Mouse (Mus musculus) embryonic facial prominence, embryonic 13.5 days (tissue): ENCODE measurements at regions not wholly inside any gene's neighbourhood (a gene's known extent, or its start where the extent isn't known, plus 50 kb on each side); places are given as distances from the start of the nearest gene placed in this dataset.

Experiments used
- ATAC-seq: fragments of 200-750 bp; cut with Nextera tagmentation; 2 replicates; pipeline ENCODE4 v1.8.0; 2017; ENCODE audit warnings: low read depth; ENCODE audit not compliant: insufficient number of reproducible peaks, insufficient read depth, low FRiP score, low TSS enrichment
- H3K27ac ChIP-seq: fragments of 300-500 bp; sonication (generic); 2 replicates; pipeline ENCODE4 v1.5.1; 2015; ENCODE audit warnings: moderate library complexity, mild to moderate bottlenecking, inconsistent platforms
- H3K27me3 ChIP-seq: fragments of 300-500 bp; sonication (generic); 2 replicates; pipeline ENCODE4 v1.6.1; 2015; ENCODE audit warnings: mild to moderate bottlenecking, inconsistent platforms
- H3K36me3 ChIP-seq: fragments of 300-500 bp; sonication (generic); 2 replicates; pipeline ENCODE4 v1.6.1; 2015; ENCODE audit warnings: mild to moderate bottlenecking, inconsistent platforms
- H3K4me1 ChIP-seq: fragments of 300-500 bp; sonication (generic); 2 replicates; pipeline ENCODE4 v1.6.1; 2015; ENCODE audit warnings: inconsistent platforms
- H3K4me2 ChIP-seq: fragments of 300-500 bp; sonication (generic); 2 replicates; pipeline ENCODE4 v1.6.1; 2015; ENCODE audit warnings: moderate library complexity, mild to moderate bottlenecking, inconsistent platforms
- H3K4me3 ChIP-seq: fragments of 300-500 bp; sonication (generic); 2 replicates; pipeline ENCODE4 v1.5.1; 2015; ENCODE audit warnings: mild to moderate bottlenecking, inconsistent platforms
- H3K9ac ChIP-seq: fragments of 300-500 bp; sonication (generic); 2 replicates; pipeline ENCODE4 v1.6.1; 2015; ENCODE audit warnings: mild to moderate bottlenecking, inconsistent platforms
- H3K9me3 ChIP-seq: fragments of 300-500 bp; sonication (generic); 2 replicates; pipeline ENCODE4 v1.6.1; 2016; ENCODE audit warnings: inconsistent platforms
- WGBS: fragments of 180-500 bp; shearing (Covaris S2); methylation state at CpG from one replicate; pipeline ENCODE4 v1.1.7; 2015; ENCODE audit warnings: mixed read lengths; 5-methylcytosine and 5-hydroxymethylcytosine counted together

DNA sequence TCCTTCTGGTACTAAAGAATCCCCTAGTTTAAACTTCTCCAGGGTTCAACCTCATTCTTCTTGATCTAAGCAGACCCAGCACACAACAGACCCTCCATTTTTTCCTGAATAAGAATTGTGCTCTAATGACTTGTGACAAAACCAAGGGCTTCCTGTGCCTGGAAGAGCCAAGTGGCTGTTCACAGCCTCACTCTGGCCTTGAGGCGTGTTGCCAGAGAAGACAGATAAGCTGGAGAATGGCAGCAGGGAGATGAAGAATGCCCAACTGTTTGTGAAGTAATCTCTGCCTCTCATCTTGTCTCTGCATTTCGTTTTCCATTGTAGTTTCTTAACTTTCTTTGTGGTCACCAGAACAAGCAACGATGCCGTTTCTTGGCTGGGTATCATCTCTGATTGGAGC is 179.9 kb upstream of the Bmper start:
- no peaks in the 10 kb centered on the region for H3K9me3 ChIP-seq
- no peaks in the 10 kb centered on the region for H3K4me1 ChIP-seq
- H3K36me3 ChIP-seq = no peaks in the 10 kb centered on the region
- H3K27me3 ChIP-seq = peaks cover 24% of the 10 kb centered on the region
- H3K27ac ChIP-seq = no peak overlapping the region
- WGBS = 79% methylated on average over 4 of the region's 4 CpGs
- no peak overlapping the region for H3K4me3 ChIP-seq
- ATAC-seq = no peak
- H3K4me2 ChIP-seq = no peak overlapping the region
- H3K9ac ChIP-seq = no peak overlapping the region

DNA sequence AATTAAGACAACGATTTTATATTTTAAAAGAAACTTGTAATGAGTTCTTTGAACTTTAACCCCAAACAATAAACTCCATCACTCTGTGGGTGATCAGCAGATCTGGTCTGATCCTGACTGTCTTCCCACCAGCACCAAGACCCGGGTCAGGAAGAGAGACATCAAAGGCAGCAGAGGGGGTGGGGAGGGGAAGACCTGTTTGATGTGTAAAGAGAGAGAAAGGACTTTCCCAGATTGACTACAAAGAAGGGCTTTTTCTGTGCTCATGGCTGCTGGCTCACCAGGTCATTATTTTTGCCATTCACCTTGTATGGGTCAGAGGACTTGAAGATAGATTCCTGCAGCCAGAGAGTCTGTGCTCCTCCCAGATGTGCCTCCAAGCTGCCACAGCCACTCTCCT is 177.4 kb upstream of the Bmper start:
- Histone ChIP-seq H3K4me1 (0 out of 2 replicates have a peak, but pooled peaks cover 2% of the 10 kb centered on the region), H3K36me3 (no peaks in the 10 kb centered on the region), H3K27me3 (peaks cover 23% of the 10 kb centered on the region), H3K9me3 (no peaks in the 10 kb centered on the region), H3K27ac (no peak overlapping the region), H3K4me2 (no peak overlapping the region), H3K9ac (no peak overlapping the region), H3K4me3 (no peak overlapping the region)
- no peak for ATAC-seq
- 31% methylated on average over 2 of the region's 2 CpGs for WGBS

DNA sequence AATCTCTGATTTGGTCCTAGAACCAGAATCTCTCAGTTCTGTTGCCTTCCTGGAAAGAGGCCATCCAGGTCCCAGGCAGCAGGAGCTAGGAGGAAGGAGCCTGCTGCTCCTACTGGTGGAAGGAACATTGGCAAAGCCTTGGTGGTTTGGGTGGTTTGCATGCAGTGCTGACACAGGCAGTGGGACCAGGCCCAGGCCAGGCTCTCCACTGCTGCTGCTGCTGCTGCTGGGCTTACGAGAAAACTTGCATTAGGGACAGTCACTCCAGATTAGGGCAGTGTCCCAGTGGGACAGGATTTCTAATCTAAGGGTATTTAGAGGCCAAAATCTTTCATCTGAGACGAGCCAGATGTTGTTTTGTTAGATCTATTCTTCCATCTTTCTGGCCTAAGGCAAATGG is 172.1 kb upstream of the Bmper start:
- no peak for ATAC-seq
- peaks cover 14% of the 10 kb centered on the region; the same call in 1 of the 2 replicates for H3K4me1 ChIP-seq
- peaks cover 12% of the 10 kb centered on the region for H3K27me3 ChIP-seq
- no peaks in the 10 kb centered on the region for H3K9me3 ChIP-seq
- 32% methylated on average over 2 of the region's 2 CpGs for WGBS
- no peak overlapping the region for H3K4me3 ChIP-seq
- peak overlapping the region; percentile 39 for H3K27ac ChIP-seq
- no peaks in the 10 kb centered on the region for H3K36me3 ChIP-seq
- no peak overlapping the region for H3K4me2 ChIP-seq
- H3K9ac ChIP-seq = no peak overlapping the region

DNA sequence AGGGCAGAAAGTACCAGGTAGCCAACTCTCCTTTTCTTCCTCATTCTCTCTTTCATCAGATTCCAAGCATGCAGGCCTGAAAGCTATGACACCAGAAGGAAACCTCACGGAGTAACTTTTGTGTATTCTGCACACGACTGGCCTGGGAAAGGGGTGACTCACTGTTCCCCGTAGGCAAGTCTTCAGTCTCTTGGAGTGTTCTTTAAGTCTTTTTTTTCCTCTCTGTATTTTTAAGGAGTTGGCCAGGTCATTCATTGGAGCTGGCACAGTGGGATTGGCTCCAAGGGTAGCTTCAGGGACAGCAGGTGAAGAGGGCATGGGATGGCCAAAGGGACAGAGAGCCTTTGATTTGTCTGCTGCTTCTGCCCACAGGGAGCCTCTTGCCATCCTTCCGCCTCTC is 163.3 kb upstream of the Bmper start:
- 89% methylated on average over 4 of the region's 4 CpGs for WGBS
- Histone ChIP-seq H3K27ac (no peak overlapping the region), H3K9me3 (no peaks in the 10 kb centered on the region), H3K36me3 (no peaks in the 10 kb centered on the region), H3K4me1 (peaks cover 25% of the 10 kb centered on the region), H3K4me3 (no peak overlapping the region), H3K27me3 (peaks cover 51% of the 10 kb centered on the region), H3K9ac (no peak overlapping the region), H3K4me2 (no peak overlapping the region)
- no peak for ATAC-seq

DNA sequence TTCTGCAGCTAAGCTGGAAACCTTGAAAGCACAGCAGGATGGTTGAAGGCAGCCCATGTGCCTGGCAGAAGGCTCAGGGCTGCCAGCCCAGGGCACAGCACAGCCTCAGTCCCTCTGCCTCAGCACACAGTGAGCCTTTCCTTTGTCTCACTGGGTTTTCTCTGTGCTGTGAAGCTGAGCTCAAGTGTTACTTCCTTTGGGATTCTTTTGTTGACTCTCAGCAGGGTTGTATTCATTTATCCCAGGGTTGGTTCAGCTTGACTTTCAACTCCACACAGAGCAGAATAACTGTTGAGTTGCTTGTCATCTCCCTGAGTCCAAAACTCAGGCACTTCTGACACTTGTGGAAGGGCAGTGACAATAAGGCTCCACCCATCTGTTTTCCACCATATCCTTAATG is 162.3 kb upstream of the Bmper start:
- H3K27ac ChIP-seq = no peak overlapping the region
- H3K36me3 ChIP-seq = no peaks in the 10 kb centered on the region
- no peak overlapping the region for H3K4me2 ChIP-seq
- H3K4me1 ChIP-seq = peaks cover 25% of the 10 kb centered on the region
- ATAC-seq = no peak
- H3K4me3 ChIP-seq = no peak overlapping the region
- no peak overlapping the region for H3K9ac ChIP-seq
- no peaks in the 10 kb centered on the region for H3K9me3 ChIP-seq
- peaks cover 56% of the 10 kb centered on the region for H3K27me3 ChIP-seq

DNA sequence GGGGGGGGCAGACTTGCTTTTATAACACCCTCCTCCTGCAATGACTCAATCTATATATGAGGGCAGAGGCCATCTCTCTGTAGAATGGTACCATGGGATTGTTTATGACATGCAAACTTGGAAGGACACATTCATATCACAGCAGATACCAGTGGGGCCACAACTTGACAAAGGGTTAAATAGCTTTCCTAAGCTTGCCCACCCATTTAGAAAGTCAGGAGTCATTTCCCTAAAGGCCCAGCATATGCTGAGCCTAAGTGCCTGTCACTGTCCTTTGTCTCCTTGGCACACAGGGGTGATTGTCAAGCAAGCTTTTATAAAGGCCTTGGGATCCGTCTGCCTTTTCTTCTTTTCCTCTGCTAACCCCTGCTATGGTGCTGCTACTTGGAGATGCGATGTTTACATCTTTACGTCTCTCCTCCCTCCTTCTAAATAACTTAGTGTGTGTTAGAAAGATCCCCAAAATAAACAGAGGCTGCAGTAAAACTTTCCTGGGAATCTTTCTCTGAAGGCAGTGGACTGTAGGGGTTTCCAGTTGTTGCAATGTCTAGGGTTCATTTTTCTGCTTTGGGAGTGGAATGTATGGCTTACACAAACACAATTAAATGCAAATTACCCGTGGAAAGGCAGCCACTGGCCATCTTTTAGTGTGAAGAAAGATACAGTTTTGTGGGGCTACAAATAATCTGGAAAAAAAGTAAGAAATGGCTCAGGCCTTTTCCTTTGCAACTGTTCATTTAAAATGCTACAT is 161.5 kb upstream of the Bmper start:
- ATAC-seq = no peak
- Histone ChIP-seq H3K9ac (no peak overlapping the region), H3K36me3 (no peaks in the 10 kb centered on the region), H3K4me3 (no peak overlapping the region), H3K4me1 (peaks cover 25% of the 10 kb centered on the region), H3K4me2 (no peak overlapping the region), H3K27me3 (peaks cover 65% of the 10 kb centered on the region), H3K9me3 (no peaks in the 10 kb centered on the region), H3K27ac (peak overlapping the region; percentile 35; the same call in 1 of the 2 replicates)
- 23% methylated on average over 4 of the region's 4 CpGs for WGBS

DNA sequence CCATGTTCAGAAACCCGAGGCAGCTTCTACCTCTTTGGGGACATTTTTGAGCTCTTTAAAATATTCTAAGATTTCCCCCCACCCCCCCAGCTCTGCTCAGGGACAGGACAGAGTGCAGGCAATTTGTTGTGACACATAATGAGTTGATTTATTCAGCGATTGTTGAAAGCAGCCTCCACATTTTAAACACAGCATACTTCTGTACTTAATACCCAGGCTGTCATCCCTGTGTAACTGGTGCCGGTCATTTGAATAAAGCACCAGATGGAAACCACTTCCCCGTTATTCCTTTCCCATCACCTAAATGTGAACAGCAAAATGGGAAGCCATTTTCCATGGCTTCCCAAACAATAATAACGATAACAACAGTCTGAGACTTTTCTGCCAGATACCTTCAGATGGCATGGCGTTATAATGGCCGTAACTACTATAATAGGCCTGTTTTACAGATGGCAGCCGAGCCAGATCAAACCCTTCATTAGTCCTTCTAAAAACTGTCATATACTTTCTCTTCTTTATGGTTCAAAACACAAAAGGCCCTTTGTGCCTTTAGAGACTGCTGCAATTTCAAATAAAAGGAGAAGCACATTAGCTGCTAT is 160.7 kb upstream of the Bmper start:
- peaks cover 25% of the 10 kb centered on the region for H3K4me1 ChIP-seq
- no peaks in the 10 kb centered on the region for H3K36me3 ChIP-seq
- 31% methylated on average over 8 of the region's 8 CpGs for WGBS
- no peak for ATAC-seq
- H3K9ac ChIP-seq = no peak overlapping the region
- H3K9me3 ChIP-seq = no peaks in the 10 kb centered on the region
- H3K4me2 ChIP-seq = no peak overlapping the region; the same call in 1 of the 2 replicates
- no peak overlapping the region for H3K4me3 ChIP-seq
- H3K27ac ChIP-seq = peak overlapping the region; percentile 13
- H3K27me3 ChIP-seq = peaks cover 70% of the 10 kb centered on the region

DNA sequence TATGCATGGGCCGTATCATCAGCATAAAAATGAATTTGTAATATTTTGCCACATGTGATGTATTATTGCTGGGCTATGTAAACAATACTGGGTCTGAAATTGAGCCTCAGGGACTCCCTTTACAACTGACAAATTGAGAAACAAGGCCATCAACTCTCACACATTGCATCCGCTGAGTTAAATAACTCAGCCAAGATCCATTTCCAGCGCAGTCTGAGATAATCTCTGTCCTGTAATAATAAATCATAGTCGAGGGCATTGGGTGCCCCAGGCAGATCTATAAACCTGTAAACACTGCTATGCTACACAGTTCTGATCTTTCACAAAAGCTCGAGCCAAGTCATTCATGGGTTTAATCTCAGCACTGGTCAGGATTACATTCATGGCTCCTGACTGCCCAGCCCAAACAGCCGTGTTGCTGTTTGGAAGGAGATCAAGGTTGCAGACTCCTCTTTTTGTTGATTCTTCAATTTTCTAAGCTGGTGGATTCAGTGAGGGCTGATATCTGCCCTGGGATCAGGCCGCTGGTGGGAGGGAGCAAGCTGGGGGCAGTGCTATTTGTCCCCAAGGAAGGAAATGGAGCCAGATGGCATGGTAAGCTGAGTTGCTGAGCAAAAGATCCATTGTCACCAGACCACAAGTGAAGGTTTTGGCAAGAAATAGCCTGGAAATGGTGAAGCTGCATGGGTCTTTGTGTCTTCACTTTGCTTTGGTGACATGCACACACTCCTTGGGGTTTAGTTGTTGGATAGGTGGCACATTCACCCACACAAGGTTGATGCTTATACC is 160.0 kb upstream of the Bmper start:
- peaks cover 74% of the 10 kb centered on the region for H3K27me3 ChIP-seq
- no peaks in the 10 kb centered on the region for H3K36me3 ChIP-seq
- H3K4me1 ChIP-seq = peaks cover 25% of the 10 kb centered on the region
- no peak overlapping the region for H3K9ac ChIP-seq
- no peak overlapping the region for H3K4me2 ChIP-seq
- H3K27ac ChIP-seq = peak overlapping the region; percentile 13
- WGBS = 31% methylated on average over 7 of the region's 7 CpGs
- H3K9me3 ChIP-seq = no peaks in the 10 kb centered on the region
- H3K4me3 ChIP-seq = no peak overlapping the region
- ATAC-seq = no peak

DNA sequence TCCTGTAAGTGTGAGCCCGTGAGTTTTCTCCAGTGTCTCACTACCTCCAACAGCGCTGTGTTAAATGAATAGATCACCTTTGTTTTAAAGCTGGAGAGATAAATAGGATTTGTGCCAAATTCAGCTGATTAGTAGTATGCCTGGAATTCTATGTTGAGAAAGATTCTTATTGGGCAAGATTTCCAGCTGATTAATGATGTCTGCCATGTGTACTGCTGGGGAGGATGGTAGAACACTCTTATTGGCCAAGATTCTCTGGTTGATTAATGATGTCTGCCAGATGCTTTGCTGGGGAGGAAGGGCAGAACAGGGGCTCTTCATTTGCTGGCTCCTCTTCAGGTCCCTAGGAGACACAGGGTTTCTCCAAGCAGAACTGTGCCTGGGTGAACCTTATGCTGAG is 158.9 kb upstream of the Bmper start:
- H3K27ac ChIP-seq = no peak overlapping the region
- H3K36me3 ChIP-seq = no peaks in the 10 kb centered on the region
- WGBS = 86% methylated on average over 2 of the region's 2 CpGs
- no peak overlapping the region for H3K9ac ChIP-seq
- H3K9me3 ChIP-seq = no peaks in the 10 kb centered on the region
- peaks cover 25% of the 10 kb centered on the region for H3K4me1 ChIP-seq
- no peak overlapping the region for H3K4me3 ChIP-seq
- H3K27me3 ChIP-seq = peaks cover 68% of the 10 kb centered on the region
- no peak for ATAC-seq
- H3K4me2 ChIP-seq = no peak overlapping the region

DNA sequence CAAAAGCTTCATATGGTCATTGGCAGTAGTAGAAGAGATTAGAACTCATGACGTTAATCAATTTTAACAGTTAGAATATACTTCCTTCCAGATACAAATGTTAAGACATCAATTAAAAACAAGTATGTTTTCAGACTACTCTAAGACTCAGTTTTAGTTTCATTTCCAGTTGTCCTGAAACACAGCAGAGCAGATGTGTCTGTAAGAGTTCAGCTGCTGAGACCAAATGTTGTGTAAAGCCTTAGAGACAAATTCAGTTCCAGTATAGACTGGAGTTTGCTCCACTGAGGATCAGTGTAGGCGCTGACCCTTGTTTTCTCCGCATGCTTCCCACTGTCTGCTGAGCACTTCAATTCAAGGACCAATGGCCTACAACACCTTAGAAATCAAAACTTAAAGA is 158.1 kb upstream of the Bmper start:
- Histone ChIP-seq H3K4me1 (peaks cover 25% of the 10 kb centered on the region), H3K9me3 (no peaks in the 10 kb centered on the region), H3K4me2 (no peak overlapping the region), H3K36me3 (no peaks in the 10 kb centered on the region), H3K4me3 (no peak overlapping the region), H3K27ac (no peak overlapping the region), H3K27me3 (peaks cover 60% of the 10 kb centered on the region), H3K9ac (no peak overlapping the region)
- WGBS = 91% methylated on average over 3 of the region's 3 CpGs
- ATAC-seq = no peak

DNA sequence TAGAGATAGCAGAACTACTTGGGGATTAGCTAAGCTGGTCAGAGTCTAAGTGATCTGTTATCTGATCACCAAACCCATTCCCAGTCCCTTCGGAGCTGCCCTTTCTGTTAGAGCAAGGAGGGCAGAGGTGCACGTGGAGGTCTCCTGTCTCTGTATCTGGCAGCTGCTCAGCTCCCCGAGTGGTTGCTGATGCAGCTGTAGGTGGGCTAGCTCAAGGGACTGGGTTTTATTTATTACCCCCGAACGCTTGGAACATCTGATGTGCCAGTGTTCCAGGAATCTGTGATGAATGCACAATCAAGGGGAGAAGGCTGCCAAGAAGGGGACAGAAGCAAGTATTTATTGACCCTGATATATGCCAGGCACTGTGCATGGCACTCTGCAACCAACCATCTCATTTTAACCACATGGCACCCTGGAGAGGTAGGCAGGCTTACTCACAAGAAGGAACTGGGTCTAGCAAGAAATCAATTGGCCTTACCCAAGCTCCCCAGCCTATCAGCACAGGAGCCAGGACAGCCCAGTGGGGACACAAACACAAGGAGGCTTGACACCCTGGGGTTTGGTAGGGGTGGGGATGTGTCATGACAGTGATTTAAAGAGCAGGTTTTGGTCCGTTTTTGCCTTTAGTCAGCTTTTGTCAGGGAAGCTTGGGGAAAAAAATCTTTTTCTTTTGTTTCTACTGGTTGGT is 154.6 kb upstream of the Bmper start:
- Histone ChIP-seq H3K4me3 (no peak overlapping the region), H3K36me3 (no peaks in the 10 kb centered on the region), H3K27me3 (peaks cover 61% of the 10 kb centered on the region), H3K9ac (no peak overlapping the region), H3K4me2 (no peak overlapping the region), H3K4me1 (peaks cover under 1% of the 10 kb centered on the region; the same call in 1 of the 2 replicates), H3K9me3 (no peaks in the 10 kb centered on the region), H3K27ac (no peak overlapping the region)
- 69% methylated on average over 6 of the region's 6 CpGs for WGBS
- ATAC-seq = no peak
